Mouse (Mus musculus) lung, embryonic 14.5 days (tissue): ENCODE data around the gene Apoc2. TPM values are rescaled to one million over a fixed set of nuclear protein-coding genes. Genes with fewer than 3 reads are reported as not detected.

Source experiments
- ATAC-seq: fragments of 200-750 bp; cut with Nextera tagmentation; 2 replicates; pipeline ENCODE4 v1.8.0; 2017; ENCODE audit warnings: mild to moderate bottlenecking, moderate TSS enrichment, moderate library complexity; ENCODE audit not compliant: insufficient read depth
- DNase-seq: peaks from one replicate; pipeline ENCODE4 v3.0.0-alpha.2; 2015
- H3K27ac ChIP-seq: fragments of 300-500 bp; sonication (generic); 2 replicates; pipeline ENCODE4 v1.5.1; 2014; ENCODE audit warnings: low read depth, mild to moderate bottlenecking, moderate library complexity
- H3K27me3 ChIP-seq: fragments of 300-500 bp; sonication (generic); 2 replicates; pipeline ENCODE4 v1.6.1; 2014; ENCODE audit warnings: low read length, control low read depth; ENCODE audit not compliant: insufficient read depth
- H3K36me3 ChIP-seq: fragments of 300-500 bp; sonication (generic); 2 replicates; pipeline ENCODE4 v1.6.1; 2014; ENCODE audit warnings: control low read depth; ENCODE audit not compliant: insufficient read depth
- H3K4me1 ChIP-seq: fragments of 300-500 bp; sonication (generic); 2 replicates; pipeline ENCODE4 v1.6.1; 2014; ENCODE audit warnings: antibody characterized with exemption, control low read depth; ENCODE audit not compliant: insufficient read depth
- H3K4me2 ChIP-seq: fragments of 300-500 bp; sonication (generic); 2 replicates; pipeline ENCODE4 v1.6.1; 2014; ENCODE audit warnings: mild to moderate bottlenecking
- H3K4me3 ChIP-seq: fragments of 300-500 bp; sonication (generic); 2 replicates; pipeline ENCODE4 v1.5.1; 2014; ENCODE audit warnings: low read depth, low read length
- H3K9ac ChIP-seq: fragments of 300-500 bp; sonication (generic); 2 replicates; pipeline ENCODE4 v1.6.1; 2014
- H3K9me3 ChIP-seq: fragments of 300-500 bp; sonication (generic); 2 replicates; pipeline ENCODE4 v1.6.1; 2016; ENCODE audit warnings: low read depth, low read length, control low read depth
- CTCF ChIP-seq: IDR thresholded peaks from 2 replicates; pipeline ENCODE4 v1.5.1; 2016; ENCODE audit warnings: antibody characterized with exemption, low read depth
- WGBS: fragments of 180-500 bp; shearing (Covaris S2); extraction: QIAGEN DNeasy Blood & Tissue Kit; methylation state at CpG from one replicate; pipeline ENCODE4 v1.1.7; 2014; 5-methylcytosine and 5-hydroxymethylcytosine counted together
- polyA plus RNA-seq: library from polyadenylated mRNA; unstranded; fragments of >200 nt; fragmentation: Nextera tagmentation; extraction: Ambion mirVana; gene quantifications from 2 replicates; pipeline ENCODE4 v1.2.1, GENCODE M21; 2014

Gene Apoc2
- polyA plus RNA-seq, 1 experiment from 2014 or later: 2.5 TPM

DNA sequence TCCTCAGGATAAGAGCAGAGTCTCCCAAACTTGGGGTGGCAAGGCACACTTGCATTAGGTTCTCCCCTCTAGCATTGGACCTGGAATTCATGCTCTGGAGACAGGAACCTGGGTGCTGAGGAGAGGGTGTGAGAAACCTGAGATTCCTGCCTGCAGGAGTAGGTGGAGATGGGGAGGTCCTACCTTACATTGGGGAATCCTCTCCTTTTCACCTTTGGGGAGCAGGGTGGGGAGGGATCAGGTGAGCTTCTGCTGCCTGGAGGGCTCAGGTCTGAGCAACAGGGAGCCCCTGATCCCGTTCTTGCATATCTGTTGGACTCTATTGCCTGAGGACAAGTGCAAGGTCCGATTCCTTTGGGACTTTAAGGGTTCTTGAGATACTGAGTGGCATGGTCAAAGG is 39.1 kb upstream of the Apoc2 start:
- H3K36me3 ChIP-seq: peaks cover 59% of the 10 kb centered on the region
- H3K4me1 ChIP-seq: no peaks in the 10 kb centered on the region
- ATAC-seq (no peak), DNase-seq (no peak)
- no peak overlapping the region for H3K27ac ChIP-seq
- TF ChIP-seq CTCF: no peak
- no peaks in the 10 kb centered on the region for H3K27me3 ChIP-seq
- H3K4me3 ChIP-seq: no peak overlapping the region
- H3K4me2 ChIP-seq: peak overlapping the region; percentile 71; the same call in 1 of the 2 replicates
- 63% methylated on average over 2 of the region's 2 CpGs for WGBS
- H3K9me3 ChIP-seq: peaks cover 8% of the 10 kb centered on the region
- H3K9ac ChIP-seq: no peak overlapping the region

DNA sequence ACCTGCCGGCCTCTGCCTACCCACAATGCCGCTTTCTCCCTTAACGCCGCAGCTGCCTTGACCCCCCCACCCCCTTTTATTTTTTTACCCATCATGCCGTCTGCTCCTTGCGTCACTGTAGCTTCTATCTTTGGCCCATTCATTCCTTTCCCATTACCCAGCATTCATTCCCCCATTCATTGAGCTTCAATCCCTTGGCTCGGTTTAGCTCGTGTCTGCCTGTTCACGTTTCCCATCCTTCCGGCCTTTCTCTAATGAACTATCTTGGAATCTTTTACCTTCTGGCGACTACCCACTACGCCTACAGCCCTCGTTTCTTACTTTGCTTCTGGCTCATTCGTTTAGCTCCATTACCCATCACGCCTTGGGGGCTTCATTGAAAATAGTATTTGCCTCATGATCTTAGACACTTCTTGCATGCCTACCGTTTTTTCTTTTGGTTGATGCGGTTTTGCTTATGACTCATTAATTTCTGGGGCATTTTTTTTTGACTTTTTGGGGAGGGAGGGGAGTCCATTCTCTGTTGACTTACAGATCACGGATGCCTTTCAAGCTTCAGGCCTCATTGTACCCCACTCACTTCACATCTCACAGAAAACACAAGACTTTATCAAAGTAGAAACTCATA is 38.4 kb upstream of the Apoc2 start:
- no peak for TF ChIP-seq CTCF
- DNase-seq (no peak), ATAC-seq (no peak)
- 5% methylated on average over 18 of the region's 18 CpGs for WGBS
- peak overlapping the region; percentile 71 for H3K4me2 ChIP-seq
- H3K9ac ChIP-seq: peak overlapping the region; percentile 24
- no peaks in the 10 kb centered on the region for H3K27me3 ChIP-seq
- no peaks in the 10 kb centered on the region for H3K4me1 ChIP-seq
- peaks cover 2% of the 10 kb centered on the region for H3K9me3 ChIP-seq
- peak overlapping the region; percentile 87 for H3K27ac ChIP-seq
- peak overlapping the region; percentile 33 for H3K4me3 ChIP-seq
- H3K36me3 ChIP-seq: peaks cover 60% of the 10 kb centered on the region

DNA sequence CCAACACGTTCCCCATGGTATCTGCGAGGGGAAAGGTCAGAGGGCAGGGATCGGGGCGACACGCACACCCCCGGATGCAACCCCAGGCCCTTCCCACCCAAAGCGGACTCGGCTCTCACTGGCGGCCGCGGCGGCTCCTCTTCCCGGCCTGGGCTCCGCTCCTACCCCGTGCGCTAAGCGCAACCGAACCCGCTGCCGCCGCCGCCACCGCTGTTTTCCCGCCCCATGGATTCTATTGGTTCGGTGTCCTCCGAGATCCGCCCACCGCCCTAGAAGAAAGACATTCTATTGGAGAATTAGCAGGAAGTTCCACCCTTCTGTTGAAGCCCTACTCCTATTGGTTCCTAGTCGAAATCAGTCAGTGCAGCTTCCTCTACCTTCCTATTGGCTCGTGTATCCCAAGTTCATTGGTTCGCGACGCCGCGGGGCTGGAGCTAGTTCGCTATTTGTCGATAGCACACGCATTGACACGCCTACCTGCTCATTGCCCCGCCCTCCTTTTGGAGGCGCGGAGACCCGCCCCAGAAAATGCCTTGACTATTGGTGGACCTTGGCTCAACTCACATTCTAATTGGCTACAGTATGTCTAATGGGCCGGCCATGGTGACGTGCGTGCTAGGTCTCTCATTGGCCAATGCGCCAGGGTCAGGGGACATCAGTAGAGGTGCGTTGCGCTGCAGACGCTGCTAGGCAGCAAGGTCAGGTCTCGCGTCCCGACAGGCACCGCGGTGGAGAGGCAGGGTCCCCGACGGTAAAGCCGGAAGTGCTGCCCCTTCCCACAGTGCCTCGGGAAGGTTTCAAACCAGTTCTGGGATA is 37.7 kb upstream of the Apoc2 start, which contains the start of gene Tomm40:
TSS of gene Tomm40 (minus strand) at position 200 of the 816 bp plus-strand sequence.
- DNase-seq: peak; percentile 100
- H3K4me2 ChIP-seq: peak within 1 kb of the TSS; percentile 76
- peak within 1 kb of the TSS; percentile 88 for H3K9ac ChIP-seq
- WGBS: under 1% methylated on average over 49 of the region's 59 CpGs
- H3K36me3 ChIP-seq: peaks cover 65% of the 10 kb centered on the region
- peak within 1 kb of the TSS; percentile 87 for H3K27ac ChIP-seq
- no peak for TF ChIP-seq CTCF
- peak; percentile 99 for ATAC-seq
- H3K9me3 ChIP-seq: no peaks in the 10 kb centered on the region
- H3K4me3 ChIP-seq: peak within 1 kb of the TSS; percentile 98
- no peaks in the 10 kb centered on the region for H3K4me1 ChIP-seq
- no peaks in the 10 kb centered on the region for H3K27me3 ChIP-seq

DNA sequence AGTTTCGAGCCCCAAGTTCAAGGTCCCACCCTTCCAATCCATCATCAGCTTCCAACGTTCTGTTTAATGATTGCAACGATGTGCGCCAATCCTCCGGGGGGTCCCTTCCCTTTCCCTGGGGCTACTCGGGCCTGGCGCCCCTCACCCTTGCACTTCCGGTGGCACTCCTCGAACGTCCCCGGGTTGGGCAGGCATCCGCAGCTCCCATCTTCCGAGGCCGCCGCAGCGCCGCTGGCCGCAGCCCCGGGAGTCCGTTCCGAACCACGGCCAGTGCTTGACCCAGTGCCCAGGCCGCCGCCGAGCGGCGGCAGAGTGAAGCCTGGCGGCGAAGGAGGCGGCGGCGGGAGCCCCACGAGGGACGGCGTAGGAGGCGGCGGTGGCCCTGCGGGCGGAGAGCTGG is 37.1 kb upstream of the Apoc2 start:
- WGBS: under 1% methylated on average over 36 of the region's 39 CpGs
- no peaks in the 10 kb centered on the region for H3K4me1 ChIP-seq
- ATAC-seq: no peak
- peak overlapping the region; percentile 74 for H3K27ac ChIP-seq
- H3K9me3 ChIP-seq: no peaks in the 10 kb centered on the region
- peak overlapping the region; percentile 98 for H3K4me3 ChIP-seq
- TF ChIP-seq CTCF: no peak
- no peaks in the 10 kb centered on the region for H3K27me3 ChIP-seq
- peak overlapping the region; percentile 88 for H3K9ac ChIP-seq
- peak overlapping the region; percentile 76 for H3K4me2 ChIP-seq
- H3K36me3 ChIP-seq: peaks cover 65% of the 10 kb centered on the region
- DNase-seq: no peak

DNA sequence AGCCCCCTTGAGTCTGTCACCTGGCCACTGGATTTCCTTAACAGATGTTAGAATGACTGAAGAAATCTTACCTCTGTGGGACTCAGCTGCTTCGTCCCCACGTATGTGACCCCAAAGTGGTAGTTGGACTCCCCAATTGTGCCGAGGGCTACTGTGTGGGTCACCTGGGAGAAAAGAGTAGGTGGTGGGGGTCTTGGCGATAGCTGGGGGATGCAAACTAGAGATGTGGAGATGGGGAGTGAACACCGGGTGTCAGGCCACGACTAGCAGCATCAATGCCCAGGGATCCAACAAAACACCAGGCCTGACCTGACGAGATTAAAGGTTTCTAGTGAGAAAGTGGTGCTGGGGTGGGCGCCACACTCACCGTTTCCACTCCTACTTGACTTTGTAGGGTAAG is 35.9 kb upstream of the Apoc2 start:
- no peak overlapping the region; the same call in 1 of the 2 replicates for H3K4me3 ChIP-seq
- H3K4me1 ChIP-seq: no peaks in the 10 kb centered on the region
- H3K9me3 ChIP-seq: no peaks in the 10 kb centered on the region
- ATAC-seq: no peak
- DNase-seq: no peak
- H3K9ac ChIP-seq: no peak overlapping the region
- H3K4me2 ChIP-seq: peak overlapping the region; percentile 76; the same call in 1 of the 2 replicates
- peaks cover 65% of the 10 kb centered on the region for H3K36me3 ChIP-seq
- TF ChIP-seq CTCF: no peak
- no peak overlapping the region for H3K27ac ChIP-seq
- 86% methylated on average over 9 of the region's 9 CpGs for WGBS
- H3K27me3 ChIP-seq: no peaks in the 10 kb centered on the region

DNA sequence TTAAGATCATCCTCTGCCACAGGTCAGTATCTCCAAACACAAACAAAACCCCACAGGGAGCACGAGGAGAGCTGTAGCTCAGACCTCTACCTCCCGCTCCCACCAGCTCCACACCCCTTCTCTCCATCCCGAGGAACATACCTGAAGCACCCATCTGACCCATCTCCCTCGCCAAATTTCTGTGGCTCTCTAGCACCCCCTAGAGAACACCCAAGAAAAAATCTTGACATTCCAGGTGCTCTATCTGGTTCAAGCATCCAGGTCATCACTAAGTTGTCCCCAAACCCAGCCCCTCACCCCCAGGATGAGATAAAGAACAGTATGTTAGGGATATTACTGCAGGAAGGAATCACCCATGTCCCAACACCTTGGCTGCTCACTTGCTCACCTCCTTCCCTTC is 35.5 kb upstream of the Apoc2 start:
- Histone ChIP-seq H3K27ac (no peak overlapping the region), H3K9ac (no peak overlapping the region), H3K9me3 (no peaks in the 10 kb centered on the region), H3K4me1 (no peaks in the 10 kb centered on the region), H3K4me3 (no peak overlapping the region), H3K36me3 (peaks cover 66% of the 10 kb centered on the region), H3K27me3 (no peaks in the 10 kb centered on the region), H3K4me2 (no peak overlapping the region; the same call in 1 of the 2 replicates)
- no peak for ATAC-seq
- 37% methylated on average over 4 of the region's 4 CpGs for WGBS
- DNase-seq: peak; percentile 42
- peak; percentile 62 for TF ChIP-seq CTCF

DNA sequence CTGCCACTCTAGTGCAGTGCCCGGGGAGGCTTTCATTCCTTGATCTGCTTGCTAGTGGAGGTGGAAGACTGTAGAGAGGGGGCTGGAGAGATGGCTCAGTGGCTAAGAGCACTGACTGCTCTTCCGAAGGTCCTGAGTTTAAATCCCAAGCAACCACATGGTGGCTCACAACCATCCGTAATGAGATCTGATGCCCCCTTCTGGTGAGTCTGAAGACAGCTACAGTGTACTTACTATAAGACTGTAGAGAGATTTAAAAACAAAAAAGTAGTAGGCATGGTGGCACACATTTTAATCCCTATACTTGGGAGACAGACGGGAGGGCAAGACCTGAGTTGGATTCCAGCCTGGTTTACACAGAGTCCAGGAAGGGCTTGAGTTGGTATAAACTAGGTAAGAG is 34.7 kb upstream of the Apoc2 start:
- TF ChIP-seq CTCF: peak; percentile 59
- ATAC-seq (no peak), DNase-seq (peak; percentile 63)
- Histone ChIP-seq H3K9me3 (no peaks in the 10 kb centered on the region), H3K4me1 (no peaks in the 10 kb centered on the region), H3K4me2 (no peak overlapping the region), H3K36me3 (peaks cover 68% of the 10 kb centered on the region), H3K27ac (no peak overlapping the region), H3K4me3 (no peak overlapping the region), H3K27me3 (no peaks in the 10 kb centered on the region), H3K9ac (no peak overlapping the region)
- WGBS: 68% methylated on average over 4 of the region's 4 CpGs
